In genomic region chr7:136846086-136846620, GRCm38 (mm10) we compare ENCODE assay signal across 23 mouse cellular contexts. TPM values are rescaled to one million over a fixed set of nuclear protein-coding genes. Genes with fewer than 3 reads are reported as not detected.
DNase-seq lines count a peak whose midpoint lies in the region; ATAC-seq and TF ChIP-seq lines count a peak whose summit lies in the region.
"Had no signal": no experiment of that assay in that cellular context is flagged by ENCODE, and none has a peak within 500 bp of the region (broad histone marks: within the 10 kb centered on the region; RNA-seq: fewer than 3 reads in every experiment).

No protein-coding gene starts in this region.

- peak overlapping the region; percentile 48 for H3K27ac ChIP-seq in gastrocnemius, adult 2 months
- peak overlapping the region; percentile 18; the same call in 1 of the 2 replicates for H3K27ac ChIP-seq in hindbrain, embryonic 16.5 days (ENCODE audit: low read depth, low read length)
- H3K27ac ChIP-seq in hindbrain, embryonic 12.5 days, result no peak overlapping the region
- no peak overlapping the region for H3K27ac ChIP-seq in ES-E14 (ENCODE audit: insufficient read depth, low read depth, low read length, poor library complexity, severe bottlenecking)
- H3K27ac ChIP-seq in forebrain, embryonic 13.5 days, result no peak overlapping the region
- no peak overlapping the region for H3K27ac ChIP-seq in intestine, embryonic 15.5 days
- H3K27ac ChIP-seq: heart, embryonic 10.5 days; hindbrain, embryonic 15.5 days; kidney, embryonic 15.5 days; left cerebral cortex, adult 2 months; limb, embryonic 15.5 days; liver, embryonic 15.5 days had no signal

- DNase-seq in gastrocnemius, adult 2 months, result no peak
- no peak for DNase-seq in gastrocnemius, adult 18-20 months (ENCODE audit: low spot score)
- peak; percentile 30 for DNase-seq in ES-E14 (ENCODE audit: low read depth, low spot score)
- DNase-seq in B cell, adult 2 months, result no peak
- DNase-seq: adrenal gland, postnatal 14 days; cerebellum, adult 8-10 months; gastrocnemius, postnatal 36 days; heart, postnatal 10 days; kidney, postnatal 4 days; lung, postnatal 4 days; thymus, adult 2 months had no signal

- no peaks in the 10 kb centered on the region for H3K27me3 ChIP-seq in hindbrain, embryonic 16.5 days (replicated peaks; ENCODE audit: control insufficient read depth, insufficient read depth, low read length)
- H3K27me3 ChIP-seq in hindbrain, embryonic 12.5 days, result 0 out of 2 replicates have a peak, but pooled peaks cover 2% of the 10 kb centered on the region
- peaks cover 60% of the 10 kb centered on the region for H3K27me3 ChIP-seq in forebrain, embryonic 13.5 days
- H3K27me3 ChIP-seq in intestine, embryonic 15.5 days (replicated peaks), result no peaks in the 10 kb centered on the region
- H3K27me3 ChIP-seq: CH12.LX; hindbrain, embryonic 15.5 days; limb, embryonic 15.5 days; liver, embryonic 15.5 days had no signal

- intact Hi-C loops in gastrocnemius, adult 2 months (cut with DNase I), result loop anchor here (10.0 kb wide), 1 partner anchor 351 kb away; no protein-coding TSS in a partner anchor

- peaks cover 3% of the 10 kb centered on the region for H3K4me1 ChIP-seq in hindbrain, embryonic 16.5 days (ENCODE audit: control insufficient read depth, insufficient read depth, low read depth, low read length)
- H3K4me1 ChIP-seq in hindbrain, embryonic 12.5 days, result peaks cover 27% of the 10 kb centered on the region
- peaks cover 0 to 2% of the 10 kb centered on the region in 2 experiments; a peak in 2 of 4 replicates for H3K4me1 ChIP-seq in ES-E14 (ENCODE audit: control insufficient read depth in 2 of 2, insufficient read depth in 2 of 2, low read length in 2 of 2, poor library complexity in 1 of 2)
- H3K4me1 ChIP-seq in forebrain, embryonic 13.5 days, result peaks cover 37% of the 10 kb centered on the region
- H3K4me1 ChIP-seq in intestine, embryonic 15.5 days (replicated peaks), result 0 out of 2 replicates have a peak, but pooled peaks cover 4% of the 10 kb centered on the region
- H3K4me1 ChIP-seq: liver, embryonic 15.5 days had no signal

- H3K9ac ChIP-seq in hindbrain, embryonic 16.5 days (ENCODE audit: low read depth, low read length), result no peak overlapping the region
- no peak overlapping the region for H3K9ac ChIP-seq in hindbrain, embryonic 12.5 days
- no peak overlapping the region for H3K9ac ChIP-seq in ES-E14 (ENCODE audit: insufficient read depth, low read depth, low read length, poor library complexity, severe bottlenecking)
- H3K9ac ChIP-seq in forebrain, embryonic 13.5 days, result no peak overlapping the region
- no peak overlapping the region for H3K9ac ChIP-seq in intestine, embryonic 15.5 days
- H3K9ac ChIP-seq: hindbrain, embryonic 15.5 days; kidney, embryonic 15.5 days; limb, embryonic 15.5 days; liver, embryonic 15.5 days had no signal

- in situ Hi-C loops in ES-E14 (cut with MboI; ENCODE audit: low sequenced_read_pairs in 2 of 2, unreplicated experiment in 2 of 2), result no loop called here

- H3K9me3 ChIP-seq in hindbrain, embryonic 16.5 days (ENCODE audit: control insufficient read depth, low read length), result no peaks in the 10 kb centered on the region
- H3K9me3 ChIP-seq in hindbrain, embryonic 12.5 days (replicated peaks), result no peaks in the 10 kb centered on the region
- no peaks in the 10 kb centered on the region for H3K9me3 ChIP-seq in ES-E14 (ENCODE audit: control insufficient read depth, insufficient read depth, low read depth, low read length)
- H3K9me3 ChIP-seq in forebrain, embryonic 13.5 days (replicated peaks), result no peaks in the 10 kb centered on the region
- H3K9me3 ChIP-seq in intestine, embryonic 15.5 days, result no peaks in the 10 kb centered on the region
- H3K9me3 ChIP-seq: heart, embryonic 10.5 days; hindbrain, embryonic 15.5 days; kidney, embryonic 15.5 days; limb, embryonic 15.5 days; liver, embryonic 15.5 days had no signal

- ATAC-seq in hindbrain, embryonic 16.5 days, result no peak
- ATAC-seq in hindbrain, embryonic 12.5 days (ENCODE audit: low FRiP score), result no peak
- no peak for ATAC-seq in forebrain, embryonic 13.5 days
- no peak for ATAC-seq in intestine, embryonic 15.5 days
- ATAC-seq: intestine, postnatal 0 days had no signal

- H3K4me2 ChIP-seq in hindbrain, embryonic 16.5 days (ENCODE audit: low read length), result no peak overlapping the region
- H3K4me2 ChIP-seq in hindbrain, embryonic 12.5 days (replicated peaks), result no peak overlapping the region
- H3K4me2 ChIP-seq in forebrain, embryonic 13.5 days, result peak overlapping the region; percentile 21; the same call in 1 of the 2 replicates
- no peak overlapping the region for H3K4me2 ChIP-seq in intestine, embryonic 15.5 days (replicated peaks)
- H3K4me2 ChIP-seq: hindbrain, embryonic 15.5 days; kidney, embryonic 15.5 days; limb, embryonic 15.5 days; liver, embryonic 15.5 days had no signal

- no peaks in the 10 kb centered on the region for H3K36me3 ChIP-seq in hindbrain, embryonic 16.5 days (ENCODE audit: control insufficient read depth, insufficient read depth, low read length)
- H3K36me3 ChIP-seq in hindbrain, embryonic 12.5 days, result no peaks in the 10 kb centered on the region
- no peaks in the 10 kb centered on the region for H3K36me3 ChIP-seq in ES-E14 (ENCODE audit: control insufficient read depth, insufficient read depth, low read length, poor library complexity, severe bottlenecking)
- no peaks in the 10 kb centered on the region for H3K36me3 ChIP-seq in forebrain, embryonic 13.5 days (ENCODE audit: poor library complexity, severe bottlenecking)
- H3K36me3 ChIP-seq in intestine, embryonic 15.5 days, result no peaks in the 10 kb centered on the region
- H3K36me3 ChIP-seq: heart, embryonic 10.5 days; hindbrain, embryonic 15.5 days; kidney, embryonic 15.5 days; limb, embryonic 15.5 days; liver, embryonic 15.5 days had no signal

- no peak for TF ChIP-seq CTCF in gastrocnemius, adult 2 months (IDR thresholded peaks at IDR 0.05)

- H3K4me3 ChIP-seq in gastrocnemius, adult 2 months, result no peak overlapping the region
- no peak overlapping the region for H3K4me3 ChIP-seq in hindbrain, embryonic 16.5 days (ENCODE audit: low read length)
- H3K4me3 ChIP-seq in hindbrain, embryonic 12.5 days, result no peak overlapping the region
- H3K4me3 ChIP-seq in ES-E14 (ENCODE audit: insufficient read depth in 1 of 2, low read depth in 1 of 2, low read length in 2 of 2, poor library complexity in 1 of 2, severe bottlenecking in 1 of 2), result no peak overlapping the region
- no peak overlapping the region for H3K4me3 ChIP-seq in forebrain, embryonic 13.5 days
- no peak overlapping the region for H3K4me3 ChIP-seq in intestine, embryonic 15.5 days (replicated peaks)
- H3K4me3 ChIP-seq: heart, embryonic 10.5 days; hindbrain, embryonic 15.5 days; kidney, embryonic 15.5 days; left cerebral cortex, adult 2 months; limb, embryonic 15.5 days; liver, embryonic 15.5 days had no signal

- 41% methylated on average over 10 of the region's 10 CpGs for WGBS in hindbrain, embryonic 16.5 days
- 33% methylated on average over 10 of the region's 10 CpGs for WGBS in hindbrain, embryonic 12.5 days
- 21% methylated on average over 10 of the region's 10 CpGs for WGBS in forebrain, embryonic 13.5 days
- WGBS in intestine, embryonic 15.5 days, result 64% methylated on average over 10 of the region's 10 CpGs

TF ChIP-seq in ES-E14, 5 proteins besides CTCF, POLR2A, EP300 and RAD21:
- TF ChIP-seq ZC3H11A (IDR thresholded peaks at IDR 0.05; ENCODE audit: borderline replicate concordance, low read depth, low read length) (no peak), CHD2 (IDR thresholded peaks at IDR 0.05; ENCODE audit: low read depth, low read length) (no peak), MAFK (IDR thresholded peaks at IDR 0.05; ENCODE audit: insufficient read depth, low read depth, low read length) (no peak), ZNF384 (IDR thresholded peaks at IDR 0.05; ENCODE audit: low read depth, low read length) (no peak), HCFC1 (IDR thresholded peaks at IDR 0.05; ENCODE audit: borderline replicate concordance, insufficient read depth, low read length) (no peak)

RNA-seq across cellular contexts. Expression of gene Mgmt, which starts 48.3 kb away (rescaled TPM):
- total RNA-seq in gastrocnemius, adult 2 months (2021), result 1 to 10 TPM; 2.4 TPM
- total RNA-seq in gastrocnemius, adult 18-20 months (2021), result 1 to 10 TPM; 3.5 to 3.7 TPM
- polyA plus RNA-seq in hindbrain, embryonic 16.5 days (2015; fragmentation: Nextera tagmentation; extraction: Ambion mirVana), result 1.5 and 1.8 TPM in 2 replicates
- polyA plus RNA-seq in hindbrain, embryonic 12.5 days (2016; fragmentation: Nextera tagmentation; extraction: Ambion mirVana), result 3.5 and 3.6 TPM in 2 replicates
- 6.4 and 7.4 TPM in 2 replicates for total RNA-seq in ES-E14 (2012; rRNA removed)
- 1.6 and 1.9 TPM in 2 replicates for polyA plus RNA-seq in forebrain, embryonic 13.5 days (2015; fragmentation: Nextera tagmentation; extraction: Ambion mirVana)
- 5.2 and 6.2 TPM in 2 replicates for polyA plus RNA-seq in intestine, embryonic 15.5 days (2015; fragmentation: Nextera tagmentation; extraction: Ambion mirVana)

Comparison
In these comparisons a context has a peak if more than half of its experiments do, and no peak if none do; other contexts are left out.
1. H3K27ac ChIP-seq: peak in gastrocnemius, adult 2 months (single experiment) and hindbrain, embryonic 16.5 days (single experiment); none in hindbrain, embryonic 12.5 days (single experiment), ES-E14 (single experiment), forebrain, embryonic 13.5 days (single experiment) and intestine, embryonic 15.5 days (single experiment).